Mouse (Mus musculus) right cerebral cortex, postnatal 10 days (tissue): ENCODE data around the gene Flvcr1.
"Not testable (repeated sequence)": the region's sequence is repeated elsewhere in the genome, so short reads cannot be mapped to it uniquely, and the experiment has no call there.

ENCODE experiments used
- DNase-seq, 2 experiments: peaks; one replicate each; pipeline ENCODE4 v3.0.0; 2021; ENCODE audit warnings: low spot score in 2 of 2

Flvcr1 gene

GRCm38 (mm10) chr1:191041352-191041751 is 15.4 kb upstream of the Flvcr1 start:
- no peak for DNase-seq

GRCm38 (mm10) chr1:191037999-191038398 is 12.0 kb upstream of the Flvcr1 start:
- no peak for DNase-seq

DNA sequence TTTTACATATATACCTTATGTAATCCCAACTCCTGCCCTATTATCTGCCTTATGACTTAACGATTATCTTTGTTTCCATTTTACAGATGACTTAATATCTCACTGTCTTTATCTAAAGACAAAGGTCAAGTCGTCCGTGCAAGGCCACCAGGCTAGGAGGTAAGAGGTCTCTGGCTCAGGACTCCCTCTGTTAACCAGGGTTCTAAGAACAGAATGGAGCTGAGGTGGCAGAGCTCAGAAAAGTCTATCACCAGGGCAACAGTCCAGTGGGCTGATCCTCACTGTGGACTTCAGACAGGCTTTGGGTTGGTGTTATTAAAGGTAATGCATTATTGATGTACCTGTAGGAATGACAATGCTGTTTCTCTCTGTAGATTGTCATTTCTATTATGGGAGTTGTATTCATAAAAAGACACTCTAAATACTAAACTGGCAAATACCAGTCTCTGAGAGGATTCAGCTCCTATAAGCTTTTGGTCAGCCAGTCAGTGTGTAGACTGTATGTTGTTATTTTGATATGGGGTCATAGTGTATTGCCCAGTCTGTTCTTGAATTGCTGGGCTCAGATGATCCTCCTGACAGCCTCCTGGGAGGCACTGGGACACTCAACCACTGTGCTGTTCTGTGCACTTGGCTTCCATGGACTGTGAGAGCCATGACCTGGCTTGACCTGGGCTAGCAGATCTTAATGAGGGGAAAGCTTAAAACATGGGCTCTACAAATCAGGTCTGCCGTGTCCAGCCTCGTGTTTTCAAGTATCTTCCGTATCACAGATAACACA is 10.8 kb upstream of the Flvcr1 start, which contains the start of gene Spata45:
Gene Spata45 (plus strand): TSS at position 86 of the 781 bp plus-strand sequence.
- no peak for DNase-seq

DNA sequence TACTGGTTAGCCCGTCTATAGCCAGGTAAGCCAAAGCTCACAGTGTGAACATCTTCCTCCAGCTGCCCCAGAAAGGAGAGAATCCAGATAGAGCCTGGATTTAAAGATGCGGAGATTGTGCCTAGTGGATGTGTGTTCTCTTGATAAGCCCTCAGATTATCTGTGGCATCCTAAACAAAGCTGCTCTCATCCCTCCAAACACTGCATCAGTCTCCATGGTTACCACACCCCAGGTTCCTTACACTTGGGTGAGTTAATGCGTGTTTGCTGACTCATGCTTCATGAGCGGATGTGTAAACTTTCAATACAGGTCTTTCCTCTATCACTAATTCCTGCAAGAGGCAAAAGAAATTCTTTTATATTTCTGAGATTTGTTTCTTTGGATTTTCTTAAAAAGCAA is 9.7 kb upstream of the Flvcr1 start:
- no peak for DNase-seq

DNA sequence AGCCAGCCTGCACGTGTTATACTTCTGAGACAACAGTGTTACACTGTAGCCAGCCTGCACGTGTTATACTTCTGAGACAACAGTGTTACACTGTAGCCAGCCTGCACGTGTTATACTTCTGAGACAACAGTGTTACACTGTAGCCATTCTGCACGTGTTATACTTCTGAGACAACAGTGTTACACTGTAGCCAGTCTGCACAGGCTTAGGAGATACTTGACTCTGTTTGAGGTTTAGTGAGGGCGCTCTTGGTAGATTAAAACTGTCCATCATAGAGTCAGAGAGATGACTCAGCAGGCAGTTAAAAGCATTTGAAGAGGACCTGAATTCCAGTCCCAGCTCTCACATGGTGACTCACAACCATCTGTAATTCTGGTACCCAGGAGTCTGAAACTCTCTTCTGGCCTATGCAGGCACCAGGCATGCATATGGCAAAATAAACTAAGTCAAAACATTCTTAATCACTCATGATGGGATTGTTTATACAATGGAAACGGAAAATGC is 5.0 kb upstream of the Flvcr1 start:
- not testable (repeated sequence) for DNase-seq

DNA sequence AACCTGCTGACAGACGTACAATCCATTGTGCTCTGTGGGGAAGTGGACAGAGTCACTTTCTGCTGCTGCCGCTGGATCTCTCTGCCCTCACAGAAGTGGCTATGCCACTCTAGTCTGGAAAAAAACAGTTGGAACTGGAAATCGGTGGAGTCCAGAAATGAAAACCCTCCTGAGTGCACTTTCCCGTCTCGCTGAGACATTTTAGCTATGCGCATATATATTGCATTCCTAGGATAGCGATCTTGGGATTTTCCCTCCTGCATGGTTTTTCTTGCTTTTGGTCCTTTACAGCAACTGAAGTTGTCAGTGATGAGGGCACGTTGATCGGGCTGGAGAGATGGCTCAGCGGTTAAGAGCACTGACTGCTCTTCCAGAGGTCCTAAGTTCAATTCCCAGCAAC is 4.2 kb upstream of the Flvcr1 start:
- no peak for DNase-seq

- peak; percentile 48 to 53 for DNase-seq
Observed at GRCm38 (mm10) chr1:191025016-191026012, 644 bp downstream of the Flvcr1 start.

DNA sequence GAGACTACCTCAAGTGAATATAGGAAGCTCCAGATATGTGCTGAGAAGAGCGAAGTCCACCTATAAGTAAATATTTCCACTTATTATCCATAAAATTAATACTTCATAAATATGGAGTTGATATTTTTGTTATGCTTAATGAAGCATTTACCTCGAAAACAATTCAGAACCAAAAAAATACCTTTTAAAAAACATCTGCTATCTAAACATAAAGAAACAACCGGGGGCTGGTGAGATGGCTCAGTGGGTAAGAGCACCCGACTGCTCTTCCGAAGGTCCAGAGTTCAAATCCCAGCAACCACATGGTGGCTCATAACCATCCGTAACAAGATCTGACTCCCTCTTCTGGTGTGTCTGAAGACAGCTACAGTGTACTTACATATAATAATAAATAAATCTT is 2.2 kb downstream of the Flvcr1 start:
- not testable (repeated sequence) for DNase-seq

DNA sequence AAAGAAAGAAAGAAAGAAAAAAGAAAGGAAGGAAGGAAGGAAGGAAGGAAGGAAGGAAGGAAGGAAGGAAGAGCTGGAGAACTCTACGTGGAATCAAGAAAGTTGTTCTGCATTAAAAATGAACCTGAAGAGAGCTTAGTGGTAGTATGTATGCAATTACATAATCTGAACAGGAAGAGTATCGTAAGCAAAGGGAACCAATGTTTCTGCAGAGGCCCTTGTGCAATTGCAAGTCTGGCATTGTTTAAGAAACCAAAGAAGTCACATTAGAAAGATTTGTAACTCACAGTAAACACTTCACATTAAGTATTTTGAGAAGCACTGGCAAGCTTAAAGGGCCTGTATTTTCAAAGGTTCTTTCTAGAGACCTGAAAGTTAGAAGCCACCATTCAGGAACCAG is 2.8 kb downstream of the Flvcr1 start:
- DNase-seq, result no peak

GRCm38 (mm10) chr1:191021016-191021415 is 4.9 kb downstream of the Flvcr1 start:
- no peak for DNase-seq

GRCm38 (mm10) chr1:191020217-191020924 is 5.6 kb downstream of the Flvcr1 start:
- no peak for DNase-seq

DNA sequence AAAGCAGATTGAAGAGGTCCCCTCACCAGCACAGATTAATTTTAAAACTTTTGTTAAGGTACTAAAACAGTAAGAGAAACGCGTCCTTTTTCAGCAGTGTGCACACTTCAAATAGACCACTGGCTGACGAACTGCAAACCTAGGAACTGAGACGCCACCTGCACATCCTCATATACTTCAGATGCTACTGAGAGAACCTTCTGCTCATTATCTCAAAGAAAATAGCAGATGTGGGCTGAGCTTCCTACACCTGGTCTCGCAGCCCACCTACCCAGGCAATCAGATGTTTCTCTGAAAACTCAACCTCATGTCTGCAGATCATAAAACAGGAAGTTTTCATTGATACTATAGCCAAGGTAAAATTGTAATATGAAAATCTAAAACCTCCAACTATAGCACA is 6.2 kb downstream of the Flvcr1 start:
- no peak for DNase-seq

GRCm38 (mm10) chr1:191014271-191014670 is 11.7 kb downstream of the Flvcr1 start:
- no peak for DNase-seq

DNA sequence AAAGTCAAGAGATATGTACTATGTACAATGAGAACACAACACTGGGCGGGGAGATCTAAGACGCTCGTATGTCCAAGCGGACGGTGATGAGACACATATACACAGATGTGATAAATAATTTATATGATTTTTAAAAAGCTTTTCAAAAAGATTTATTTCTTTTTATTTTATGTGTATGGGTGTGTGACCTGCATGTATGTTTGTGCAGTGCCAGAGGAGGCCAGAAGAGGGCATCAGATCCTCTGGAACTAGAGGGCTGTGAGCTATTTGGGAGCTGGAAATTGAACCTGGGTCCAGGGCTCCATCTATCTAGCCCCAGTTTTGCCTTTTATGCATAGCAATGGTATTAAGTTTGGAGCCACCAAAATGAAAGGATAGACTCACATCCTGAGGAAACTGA is 17.3 kb downstream of the Flvcr1 start:
- DNase-seq, result no peak

GRCm38 (mm10) chr1:191002201-191002600 is 23.8 kb downstream of the Flvcr1 start:
- no peak for DNase-seq

DNA sequence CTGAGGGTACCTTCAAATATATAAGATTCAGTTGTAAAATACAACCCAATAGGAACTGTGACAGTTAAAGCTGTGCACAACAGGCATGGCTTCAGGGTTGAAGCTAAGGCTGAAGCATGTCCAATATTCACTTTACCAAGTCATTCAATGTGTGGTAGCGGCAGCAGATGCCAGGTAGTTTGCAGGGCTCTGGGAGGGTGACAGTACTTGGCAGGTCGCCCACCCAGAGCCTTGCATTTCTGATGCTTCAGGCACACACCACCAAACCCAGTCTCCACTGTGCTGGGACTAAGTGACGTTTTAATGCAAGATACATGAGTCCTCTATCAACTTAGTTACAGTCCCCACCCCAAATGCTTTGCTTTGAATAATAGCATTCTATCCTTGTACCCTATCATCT is 25.3 kb downstream of the Flvcr1 start:
- DNase-seq, result no peak

DNA sequence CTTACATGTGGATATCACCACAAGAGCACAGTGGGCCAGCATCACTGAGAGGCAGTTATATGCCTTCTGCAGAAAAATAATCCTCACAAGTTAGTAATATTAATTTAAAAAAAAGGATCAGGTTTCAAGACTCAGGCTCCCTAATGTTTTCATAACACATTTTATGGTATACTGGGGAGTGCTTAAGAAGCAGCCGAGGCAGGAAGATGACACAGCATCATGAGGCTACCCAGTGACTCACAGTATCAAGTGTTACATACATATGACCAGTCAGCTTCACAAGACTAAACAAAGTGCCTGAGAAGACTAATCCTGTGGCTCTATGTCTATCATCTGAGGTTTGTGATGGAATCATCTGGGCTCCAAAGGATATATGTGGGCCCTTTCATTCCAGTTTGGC is 27.9 kb downstream of the Flvcr1 start:
- no peak for DNase-seq

- no peak for DNase-seq
Observed at GRCm38 (mm10) chr1:190996346-190996877, 29.5 kb downstream of the Flvcr1 start.

GRCm38 (mm10) chr1:190995548-190995947 is 30.4 kb downstream of the Flvcr1 start:
- DNase-seq, result peak; percentile 72 to 77

DNA sequence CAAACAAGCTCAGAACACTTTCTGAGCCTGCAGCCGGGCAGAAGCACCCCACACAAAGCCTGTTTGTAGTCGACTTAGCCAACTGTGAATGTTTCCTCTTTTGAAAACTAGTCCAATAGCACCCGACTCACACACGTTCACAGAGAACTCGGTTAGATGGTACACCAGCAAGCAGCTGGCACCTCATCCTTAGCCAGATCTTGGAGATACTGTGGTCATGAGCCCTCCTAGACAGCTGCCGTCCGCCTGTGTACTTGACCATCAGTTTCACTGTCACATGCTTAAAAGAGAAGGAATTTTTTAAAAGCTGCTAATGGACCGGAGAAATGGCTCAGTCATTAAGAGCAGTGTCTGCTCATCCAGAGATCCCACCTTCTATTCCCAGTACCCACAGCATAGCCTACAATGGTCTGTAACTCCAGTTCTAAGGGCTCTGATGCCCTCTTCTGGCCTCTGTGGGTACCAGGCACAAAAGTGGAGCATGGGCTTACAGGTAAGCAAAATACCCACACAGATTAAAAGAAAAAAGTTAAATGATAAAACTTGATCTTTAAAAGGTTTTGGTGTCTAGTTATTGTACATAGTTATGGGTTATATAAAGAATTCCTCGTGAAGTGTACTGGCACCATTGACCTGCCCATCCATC is 36.4 kb downstream of the Flvcr1 start:
- no peak for DNase-seq

GRCm38 (mm10) chr1:190981412-190981811 is 44.5 kb downstream of the Flvcr1 start:
- DNase-seq, result no peak
